Mouse (Mus musculus) layer of hippocampus, adult 2 months (tissue): ENCODE data around the gene Atp6v0c. TPM values are rescaled to one million over a fixed set of nuclear protein-coding genes. Genes with fewer than 3 reads are reported as not detected.

Source experiments
- DNase-seq, 2 experiments: peaks; one replicate each; pipeline ENCODE4 v3.0.0; 2022; ENCODE audit warnings: low spot score in 2 of 2
- H3K27ac ChIP-seq: fragments of 200-600 bp; 2 replicates; pipeline ENCODE4 v1.8.1; 2022
- H3K4me3 ChIP-seq: fragments of 200-600 bp; 2 replicates; pipeline ENCODE4 v1.8.1; 2022; ENCODE audit warnings: mild to moderate bottlenecking
- CTCF ChIP-seq: fragments of 200-600 bp; conservative IDR thresholded peaks from 2 replicates; pipeline ENCODE4 v1.8.1; 2022; ENCODE audit warnings: antibody characterized with exemption, mild to moderate bottlenecking, moderate library complexity
- total RNA-seq, 2 experiments: library from RNA; stranded (reverse); gene quantifications; 2 replicates each; pipeline ENCODE4 v1.2.3; 2021

Atp6v0c gene
- total RNA-seq, 2 experiments from 2014 or later = 1,075 to 1,153 TPM

DNA sequence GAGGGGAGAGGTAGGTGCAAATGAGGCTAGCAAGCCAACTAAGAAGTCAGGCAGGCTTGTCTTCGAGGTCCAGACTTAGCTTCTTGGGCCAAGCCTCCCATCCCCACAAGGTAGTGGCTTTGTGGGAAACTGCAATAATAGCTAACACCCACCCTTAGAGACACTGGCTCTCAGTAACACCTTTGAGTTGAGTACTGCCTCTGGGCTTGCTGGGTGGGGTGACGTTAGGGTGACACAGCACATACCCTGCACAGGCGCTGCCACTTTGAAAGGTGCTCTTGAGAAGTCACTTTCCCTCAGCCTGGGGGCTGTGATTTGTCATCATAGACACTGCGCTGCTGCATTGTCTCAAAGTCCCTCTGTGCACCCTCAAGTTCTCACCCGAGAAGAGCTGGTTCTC, 24.3 kb upstream of the Atp6v0c start:
- no peak for TF ChIP-seq CTCF
- H3K4me3 ChIP-seq = no peak overlapping the region

DNA sequence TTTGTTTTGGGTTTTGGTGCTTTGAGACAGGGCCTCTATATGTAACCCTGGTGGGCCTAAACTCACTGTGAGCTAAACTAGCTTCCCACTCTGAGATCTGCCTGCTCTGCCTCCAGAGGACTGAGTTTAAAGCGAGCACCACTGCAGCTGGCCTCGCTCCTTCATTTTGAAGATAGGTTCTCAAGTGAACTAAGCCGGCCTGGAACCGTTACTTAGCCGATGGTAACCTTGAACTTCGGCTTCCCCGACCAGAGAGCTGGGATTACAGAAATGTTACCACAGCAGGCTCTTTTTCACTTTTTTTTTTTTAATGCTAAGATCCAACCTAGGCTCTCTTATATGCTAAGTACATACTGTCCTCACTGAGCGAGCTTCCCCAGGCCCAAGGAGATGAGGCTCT, 23.8 kb upstream of the Atp6v0c start:
- H3K27ac ChIP-seq = no peak overlapping the region
- no peak overlapping the region for H3K4me3 ChIP-seq
- DNase-seq = no peak
- no peak for TF ChIP-seq CTCF

More for the DNA sequence above, 24.3 kb upstream of the Atp6v0c start:
- no peak overlapping the region for H3K27ac ChIP-seq
- no peak for DNase-seq

DNA sequence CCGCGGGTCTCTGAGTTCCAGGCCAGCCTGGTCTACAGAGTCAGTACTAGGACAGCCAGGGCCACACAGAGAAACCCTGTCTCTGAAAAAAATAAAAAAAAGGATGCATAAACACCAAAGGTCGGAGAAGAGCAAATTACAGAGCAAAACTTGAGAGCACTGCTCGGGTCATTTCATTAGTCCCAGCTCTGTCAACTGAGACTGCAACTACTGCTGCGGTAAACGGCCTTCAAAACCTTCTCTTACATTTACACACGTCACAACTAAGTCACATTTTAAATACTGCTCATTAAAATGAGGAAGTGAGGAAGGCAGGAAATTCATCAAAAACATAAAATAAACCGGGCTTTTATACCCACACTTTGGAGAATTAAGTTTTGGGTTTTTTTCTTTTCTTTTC, 23.3 kb upstream of the Atp6v0c start:
- TF ChIP-seq CTCF = no peak
- DNase-seq = no peak
- Histone ChIP-seq H3K4me3 (no peak overlapping the region), H3K27ac (no peak overlapping the region)

DNA sequence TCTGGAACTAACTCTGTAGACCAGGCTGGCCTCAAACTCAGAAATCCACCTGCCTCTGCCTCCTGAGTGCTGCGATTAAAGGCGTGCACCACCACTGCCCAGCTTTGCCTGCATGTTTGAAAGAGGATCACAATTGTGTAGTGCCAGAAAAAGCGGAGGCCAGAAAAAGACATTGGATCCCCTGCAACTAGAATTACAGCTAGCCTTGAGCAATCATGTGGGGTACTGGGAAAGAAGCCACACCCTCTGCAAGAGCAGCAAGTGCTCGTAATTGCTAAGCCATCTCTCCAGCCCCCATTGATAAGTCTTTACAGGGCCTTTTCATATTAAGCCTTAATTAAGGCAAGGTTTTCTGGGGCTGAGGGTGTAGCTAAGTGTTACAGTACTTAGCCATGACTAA, 22.0 kb upstream of the Atp6v0c start:
- no peak for DNase-seq
- no peak for TF ChIP-seq CTCF
- H3K27ac ChIP-seq = no peak overlapping the region
- no peak overlapping the region for H3K4me3 ChIP-seq

DNA sequence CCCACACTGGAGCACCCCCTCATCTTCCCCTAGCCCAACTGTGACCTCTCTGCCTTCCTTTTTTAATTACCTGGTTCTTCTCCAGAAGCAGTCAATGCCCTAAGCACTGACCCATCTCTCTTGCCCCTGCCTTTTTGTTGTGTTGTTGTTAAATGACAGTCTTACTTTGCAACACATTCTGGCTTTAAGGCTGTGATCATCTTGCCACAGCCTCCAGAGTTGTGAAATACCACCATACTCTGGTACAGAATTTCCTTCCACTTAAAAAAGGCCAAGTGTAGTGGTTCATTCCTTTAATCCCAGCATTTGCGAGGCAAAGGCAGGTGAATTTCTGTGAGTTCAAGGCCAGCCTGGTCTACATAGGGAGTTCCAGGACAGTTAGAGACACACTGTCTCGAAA, 21.4 kb upstream of the Atp6v0c start:
- no peak overlapping the region for H3K4me3 ChIP-seq
- H3K27ac ChIP-seq = no peak overlapping the region
- no peak for DNase-seq
- no peak for TF ChIP-seq CTCF

DNA sequence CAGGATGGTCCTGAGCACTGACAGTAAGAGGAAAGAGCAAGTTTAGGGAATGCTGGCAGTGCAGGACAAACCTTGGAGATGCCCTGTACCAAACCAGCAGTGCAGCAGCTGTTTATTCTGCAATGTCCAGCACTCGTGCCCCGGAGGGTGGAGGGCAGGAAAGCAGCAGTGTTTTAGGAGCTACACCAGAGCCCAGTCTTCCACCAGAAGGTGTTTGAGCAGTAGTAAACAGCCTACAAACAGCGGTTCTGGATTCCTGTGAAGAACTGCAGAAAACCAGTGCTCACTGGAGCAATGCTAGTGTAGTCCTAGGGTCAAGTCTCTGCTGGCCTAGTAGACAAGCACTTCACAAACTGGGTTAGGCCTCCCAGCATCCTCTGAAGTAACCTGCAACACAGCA, 4.8 kb upstream of the Atp6v0c start:
- TF ChIP-seq CTCF = no peak
- H3K4me3 ChIP-seq = no peak overlapping the region
- DNase-seq = no peak
- no peak overlapping the region for H3K27ac ChIP-seq

DNA sequence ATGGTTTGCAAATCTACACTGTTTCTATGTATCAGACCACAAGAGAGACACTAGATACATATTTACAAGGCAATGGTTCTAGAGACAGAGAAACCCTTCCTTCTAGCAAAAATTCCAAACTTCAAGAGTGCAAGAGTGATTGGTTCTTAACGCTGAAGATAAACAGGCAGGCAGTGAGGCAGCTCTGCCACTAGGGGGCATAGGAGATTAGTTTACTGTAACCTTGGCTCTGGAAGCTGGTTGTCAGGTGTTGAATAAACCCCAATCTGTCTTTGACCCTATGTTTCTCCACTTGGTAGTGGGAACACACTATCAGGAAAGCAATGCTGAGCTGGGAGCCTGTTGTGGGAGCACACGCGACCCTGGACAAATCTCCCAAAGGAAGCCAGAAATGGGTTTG, 3.9 kb upstream of the Atp6v0c start:
- TF ChIP-seq CTCF = peak; percentile 99
- H3K4me3 ChIP-seq = no peak overlapping the region
- DNase-seq = peak; percentile 64 to 85
- peak overlapping the region; percentile 7; the same call in 1 of the 2 replicates for H3K27ac ChIP-seq

DNA sequence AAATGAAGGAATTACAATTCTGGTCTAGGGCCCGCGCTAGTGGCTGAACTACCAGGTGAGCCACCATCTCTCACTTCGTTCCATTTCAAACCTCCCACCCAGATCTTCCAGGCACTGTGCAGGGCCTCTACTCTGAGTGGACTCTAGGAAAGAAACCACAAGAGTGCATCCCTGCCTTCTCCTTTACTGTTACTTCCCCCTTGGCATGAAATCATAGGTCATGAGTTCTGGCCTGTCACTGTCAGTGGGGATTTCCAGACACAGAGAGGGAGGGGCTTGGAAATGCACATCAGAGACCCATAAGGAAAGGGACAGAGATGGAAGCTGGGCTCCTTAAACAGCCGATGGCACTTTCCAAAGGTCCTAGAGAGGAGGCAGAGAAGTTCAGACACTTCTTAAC, 2.2 kb upstream of the Atp6v0c start:
- no peak for TF ChIP-seq CTCF
- Histone ChIP-seq H3K4me3 (no peak overlapping the region), H3K27ac (no peak overlapping the region)
- no peak for DNase-seq

DNA sequence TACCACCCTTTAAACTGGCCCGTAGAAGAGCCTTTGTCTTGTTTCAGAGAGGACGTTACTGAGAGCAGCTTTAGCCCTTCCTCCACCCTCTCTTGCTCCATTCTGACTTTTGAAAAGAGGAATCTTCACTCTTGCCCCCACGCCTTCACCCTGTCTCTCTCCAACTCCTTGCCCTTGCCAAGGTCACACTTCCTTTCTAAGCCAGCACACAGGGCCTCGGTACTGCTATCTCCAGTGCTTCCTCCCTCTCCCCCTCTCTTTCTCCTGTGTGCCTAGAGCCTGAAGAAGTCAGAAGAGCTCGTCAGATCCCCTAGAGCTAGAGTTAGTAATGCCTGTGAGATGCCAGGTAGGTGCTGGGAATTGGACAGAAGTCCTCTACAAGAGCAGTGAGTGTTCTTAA, 1.2 kb upstream of the Atp6v0c start:
- no peak overlapping the region for H3K4me3 ChIP-seq
- DNase-seq = no peak
- TF ChIP-seq CTCF = no peak
- H3K27ac ChIP-seq = no peak overlapping the region

DNA sequence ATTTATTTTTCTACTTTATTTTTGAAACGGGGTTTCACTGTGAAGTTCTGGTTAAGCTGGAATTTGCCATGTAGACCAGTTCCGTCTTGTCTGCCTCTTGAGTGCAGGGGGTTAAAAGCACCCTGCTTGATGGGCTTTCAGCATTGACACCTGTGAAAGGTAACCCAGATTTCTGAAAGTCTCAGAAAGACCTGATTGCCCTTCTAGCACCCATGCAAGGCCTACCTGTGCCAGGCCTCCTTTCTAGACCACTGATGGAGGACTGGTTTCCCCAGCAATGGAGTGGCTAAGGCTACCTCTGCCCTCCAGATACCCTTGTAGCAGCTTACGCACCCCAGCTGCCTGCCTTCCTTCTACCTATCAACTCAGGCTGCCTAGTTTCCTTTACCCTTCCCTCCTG, 623 bp upstream of the Atp6v0c start:
- DNase-seq = no peak
- Histone ChIP-seq H3K4me3 (peak overlapping the region; percentile 98), H3K27ac (peak overlapping the region; percentile 100)
- TF ChIP-seq CTCF = no peak

DNA sequence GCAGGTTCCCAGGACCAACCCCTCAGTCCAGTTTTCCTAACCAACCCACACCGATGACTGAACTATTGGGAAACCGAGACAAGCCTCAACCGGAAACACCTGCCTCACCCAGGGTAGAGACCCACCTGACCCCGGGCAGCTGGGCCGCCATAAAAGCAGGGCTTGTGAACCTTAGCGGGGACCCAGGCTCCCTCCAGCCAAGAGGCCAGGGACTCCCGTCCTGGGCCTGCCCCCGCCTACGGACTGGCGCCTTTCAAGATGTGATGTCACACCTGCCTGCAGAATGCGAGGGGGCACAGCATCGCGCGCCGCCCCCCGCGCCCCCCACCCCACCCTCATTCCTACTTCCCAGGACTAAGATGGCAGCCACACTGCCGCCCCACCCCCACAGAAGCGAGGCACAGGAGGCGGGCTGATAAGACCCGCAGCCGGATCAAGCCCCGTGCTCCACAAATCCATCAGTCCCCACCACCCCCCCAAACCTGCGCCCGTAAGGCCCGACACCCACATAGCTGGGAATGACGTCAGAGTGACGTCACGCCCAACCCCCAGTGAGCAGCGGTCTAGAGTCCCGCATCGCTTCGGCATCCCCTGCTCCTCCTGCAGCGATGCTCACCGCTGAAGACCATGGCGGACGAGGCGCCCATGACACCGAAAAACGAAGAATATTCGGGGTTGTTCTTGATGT, 768 bp downstream of the Atp6v0c start:
- Histone ChIP-seq H3K27ac (peak overlapping the region; percentile 100), H3K4me3 (peak overlapping the region; percentile 98)
- peak; percentile 61 to 73 for DNase-seq
- TF ChIP-seq CTCF = no peak

DNA sequence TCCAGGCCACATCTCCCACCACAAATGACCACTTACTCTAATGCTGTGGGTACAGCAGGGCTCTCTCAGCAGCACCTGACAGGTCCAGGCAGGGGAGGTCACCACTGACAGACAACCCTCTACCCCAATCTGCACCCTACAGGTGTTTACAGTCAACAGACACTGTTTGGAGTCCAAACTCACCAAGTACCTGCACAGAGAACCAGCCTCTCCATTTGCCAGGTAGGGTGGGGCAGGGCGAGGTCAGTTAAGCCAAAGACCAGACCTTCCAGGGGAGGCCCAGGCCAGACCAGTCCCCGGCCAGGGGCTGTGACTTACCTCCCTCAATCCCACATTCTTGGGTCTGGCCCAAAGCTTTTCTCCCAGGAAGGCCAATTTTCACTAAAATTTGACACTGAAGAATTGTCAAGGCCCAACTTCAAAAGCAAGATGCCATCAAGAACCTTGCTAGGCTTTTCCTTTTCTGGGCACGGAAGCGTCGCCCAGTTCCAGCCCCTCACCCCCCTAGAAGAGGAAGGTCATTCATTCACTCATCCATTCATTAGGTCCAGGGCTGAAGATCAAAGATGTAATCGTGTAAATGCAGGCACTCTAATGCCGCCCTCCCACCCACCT, 1.5 kb downstream of the Atp6v0c start:
- H3K4me3 ChIP-seq = peak overlapping the region; percentile 98
- no peak for TF ChIP-seq CTCF
- peak overlapping the region; percentile 100 for H3K27ac ChIP-seq
- DNase-seq = no peak

DNA sequence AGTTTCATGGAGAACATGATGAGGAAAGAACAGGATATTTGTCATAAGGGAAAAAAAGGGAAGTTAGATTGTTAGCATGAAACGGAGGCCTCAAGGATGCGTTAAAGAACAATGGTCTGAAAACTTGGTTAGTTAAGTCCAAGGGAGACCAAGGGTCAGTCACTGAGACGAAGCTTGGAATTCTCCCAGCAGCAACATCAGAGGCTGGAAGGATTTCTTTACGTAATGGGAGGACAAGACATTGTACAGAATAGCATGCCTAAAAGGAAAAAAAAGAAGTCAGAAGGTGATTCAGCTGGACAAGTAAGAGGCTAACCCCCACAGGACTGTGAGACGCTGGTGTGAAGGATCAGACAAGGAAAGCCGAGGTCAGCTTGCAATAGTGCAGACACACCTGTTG, 2.4 kb downstream of the Atp6v0c start:
- H3K27ac ChIP-seq = peak overlapping the region; percentile 7; the same call in 1 of the 2 replicates
- DNase-seq = no peak
- peak overlapping the region; percentile 98 for H3K4me3 ChIP-seq
- TF ChIP-seq CTCF = no peak

DNA sequence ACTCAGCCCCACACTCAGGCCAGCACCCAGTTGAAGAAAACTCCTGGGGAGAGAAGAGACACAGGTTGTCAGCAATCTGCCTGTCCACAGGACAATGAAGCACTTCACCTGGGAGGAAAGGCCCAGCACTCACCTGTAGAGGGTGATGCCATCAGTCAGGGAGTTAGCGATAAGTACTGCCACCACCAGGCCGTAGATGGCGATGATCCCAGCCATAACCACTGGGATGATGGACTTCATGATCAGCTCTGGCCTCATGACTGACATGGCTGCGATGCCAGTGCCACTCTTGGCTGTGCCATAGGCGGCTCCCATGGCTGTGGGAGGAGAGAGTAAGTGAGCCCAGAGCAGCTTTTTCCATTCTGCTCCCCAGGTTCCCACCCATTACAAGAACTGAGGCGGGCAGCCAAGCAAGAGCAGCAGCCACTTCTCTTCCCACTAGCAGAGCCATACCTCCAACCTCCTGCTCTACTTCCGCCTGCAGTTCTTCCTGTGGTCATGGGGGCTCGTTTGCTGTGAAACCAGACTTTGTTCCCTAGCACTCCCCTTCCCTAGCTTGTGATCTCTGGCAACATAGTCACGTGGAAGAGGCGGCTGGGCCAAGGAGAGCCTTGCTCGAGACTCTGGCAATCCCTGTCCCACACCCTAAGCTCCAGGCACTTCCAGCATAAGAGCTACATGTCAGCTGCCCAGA, 4.8 kb downstream of the Atp6v0c start:
- peak; percentile 29 for TF ChIP-seq CTCF
- H3K4me3 ChIP-seq = no peak overlapping the region
- peak overlapping the region; percentile 14; the same call in 1 of the 2 replicates for H3K27ac ChIP-seq
- no peak for DNase-seq
